Mouse (Mus musculus) embryonic facial prominence, embryonic 10.5 days (tissue): ENCODE data around the gene Camk2g. TPM values are rescaled to one million over a fixed set of nuclear protein-coding genes. Genes with fewer than 3 reads are reported as not detected.

Source experiments
- microRNA-seq: library from miRNA; unstranded; fragments of <30 nt; microRNA quantifications from one replicate; pipeline ENCODE4, GENCODE M21; 2017
- polyA plus RNA-seq: library from polyadenylated mRNA; unstranded; fragments of >200 nt; fragmentation: Nextera tagmentation; extraction: Ambion mirVana; gene quantifications from 2 replicates; pipeline ENCODE4 v1.2.1, GENCODE M21; 2016

Camk2g gene
- polyA plus RNA-seq, 1 experiment from 2014 or later = 50.6 TPM

Small RNA genes lying within 50 kb of the gene (microRNA-seq; reads per million reads assigned to microRNA genes)
- gene Mir6946 = 1.5 reads per million

Other genes with a start within 250 kb of the Camk2g start
- gene Ppp3cb, start 247.5 kb downstream of the Camk2g start, polyA plus RNA-seq = 43.4 and 46.3 TPM in 2 replicates
- gene Usp54, start 153.0 kb downstream of the Camk2g start, polyA plus RNA-seq = 13.4 and 15.2 TPM in 2 replicates
- 0.26 and 0.71 TPM in 2 replicates for gene Myoz1, start 137.5 kb downstream of the Camk2g start, polyA plus RNA-seq
- 0.50 and 0.54 TPM in 2 replicates for gene Synpo2l, start 125.7 kb downstream of the Camk2g start, polyA plus RNA-seq
- gene Sec24c, start 119.8 kb downstream of the Camk2g start, polyA plus RNA-seq = 117 and 120 TPM in 2 replicates
- gene Fut11, start 99.1 kb downstream of the Camk2g start, polyA plus RNA-seq = 20.2 and 20.9 TPM in 2 replicates
- gene Chchd1, start 91.1 kb downstream of the Camk2g start, polyA plus RNA-seq = 253 and 263 TPM in 2 replicates
- 34.2 and 36.3 TPM in 2 replicates for gene Zswim8, start 86.5 kb downstream of the Camk2g start, polyA plus RNA-seq
- gene Ndst2, start 59.5 kb downstream of the Camk2g start, polyA plus RNA-seq = 24.4 and 25.6 TPM in 2 replicates
- gene Plau, start 42.6 kb upstream of the Camk2g start, polyA plus RNA-seq = 0.67 and 1.0 TPM in 2 replicates
- gene Vcl, start 135.3 kb upstream of the Camk2g start, polyA plus RNA-seq = 36.4 and 37.9 TPM in 2 replicates